Mouse (Mus musculus) forebrain, embryonic 13.5 days (tissue): ENCODE data around the gene Slc25a42. TPM values are rescaled to one million over a fixed set of nuclear protein-coding genes. Genes with fewer than 3 reads are reported as not detected.

Experiments used
- ATAC-seq: fragments of 200-750 bp; cut with Nextera tagmentation; 2 replicates; pipeline ENCODE4 v1.8.0; 2017
- H3K27ac ChIP-seq: fragments of 300-500 bp; sonication (generic); 2 replicates; pipeline ENCODE4 v1.5.1; 2015; ENCODE audit warnings: inconsistent platforms, mild to moderate bottlenecking, moderate library complexity
- H3K27me3 ChIP-seq: fragments of 300-500 bp; sonication (generic); 2 replicates; pipeline ENCODE4 v1.6.1; 2015; ENCODE audit warnings: mild to moderate bottlenecking, inconsistent platforms
- H3K36me3 ChIP-seq: fragments of 300-500 bp; sonication (generic); 2 replicates; pipeline ENCODE4 v1.6.1; 2015; ENCODE audit warnings: mild to moderate bottlenecking, inconsistent platforms; ENCODE audit not compliant: poor library complexity, severe bottlenecking
- H3K4me1 ChIP-seq: fragments of 300-500 bp; sonication (generic); 2 replicates; pipeline ENCODE4 v1.6.1; 2015; ENCODE audit warnings: inconsistent platforms
- H3K4me2 ChIP-seq: fragments of 300-500 bp; sonication (generic); 2 replicates; pipeline ENCODE4 v1.6.1; 2015; ENCODE audit warnings: inconsistent platforms, mild to moderate bottlenecking, moderate library complexity
- H3K4me3 ChIP-seq: fragments of 300-500 bp; sonication (generic); 2 replicates; pipeline ENCODE4 v1.5.1; 2015; ENCODE audit warnings: mild to moderate bottlenecking, inconsistent platforms
- H3K9ac ChIP-seq: fragments of 300-500 bp; sonication (generic); 2 replicates; pipeline ENCODE4 v1.6.1; 2015; ENCODE audit warnings: mild to moderate bottlenecking, inconsistent platforms
- H3K9me3 ChIP-seq: fragments of 300-500 bp; sonication (generic); replicated peaks from 2 replicates; pipeline ENCODE4 v1.6.1; 2016; ENCODE audit warnings: inconsistent platforms
- WGBS: fragments of 180-500 bp; shearing (Covaris S2); methylation state at CpG from one replicate; pipeline ENCODE4 v1.1.7; 2015; 5-methylcytosine and 5-hydroxymethylcytosine counted together
- polyA plus RNA-seq: library from polyadenylated mRNA; unstranded; fragments of >200 nt; fragmentation: Nextera tagmentation; extraction: Ambion mirVana; gene quantifications from 2 replicates; pipeline ENCODE4 v1.2.1, GENCODE M21; 2015

Slc25a42 gene
- polyA plus RNA-seq, 1 experiment from 2014 or later, result 2.0 TPM

DNA sequence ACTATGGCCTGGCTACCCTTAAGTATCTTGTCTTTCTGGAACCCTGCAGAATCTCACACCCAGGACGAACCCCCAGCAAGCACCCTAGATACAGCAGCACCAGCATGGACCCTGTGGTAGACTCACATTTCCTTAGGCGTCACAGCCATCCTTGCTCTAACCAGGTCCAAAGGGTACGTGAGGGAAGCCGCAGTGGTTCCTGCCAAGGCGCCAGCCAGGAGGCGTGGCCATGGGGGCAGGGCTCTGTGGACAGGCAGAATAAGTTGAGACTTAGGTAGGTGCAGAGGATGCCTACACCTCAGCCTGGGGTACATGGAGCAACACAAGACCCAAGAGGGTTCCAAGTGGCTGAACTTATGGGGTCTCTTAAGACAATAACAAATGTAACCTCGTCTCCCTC is 23.4 kb downstream of the Slc25a42 start:
- H3K4me2 ChIP-seq, result no peak overlapping the region
- H3K9ac ChIP-seq, result no peak overlapping the region
- no peaks in the 10 kb centered on the region for H3K27me3 ChIP-seq
- 69% methylated on average over 7 of the region's 7 CpGs for WGBS
- H3K36me3 ChIP-seq, result 0 out of 2 replicates have a peak, but pooled peaks cover 4% of the 10 kb centered on the region
- H3K9me3 ChIP-seq, result no peaks in the 10 kb centered on the region
- no peaks in the 10 kb centered on the region for H3K4me1 ChIP-seq
- no peak for ATAC-seq
- no peak overlapping the region for H3K27ac ChIP-seq
- H3K4me3 ChIP-seq, result no peak overlapping the region

DNA sequence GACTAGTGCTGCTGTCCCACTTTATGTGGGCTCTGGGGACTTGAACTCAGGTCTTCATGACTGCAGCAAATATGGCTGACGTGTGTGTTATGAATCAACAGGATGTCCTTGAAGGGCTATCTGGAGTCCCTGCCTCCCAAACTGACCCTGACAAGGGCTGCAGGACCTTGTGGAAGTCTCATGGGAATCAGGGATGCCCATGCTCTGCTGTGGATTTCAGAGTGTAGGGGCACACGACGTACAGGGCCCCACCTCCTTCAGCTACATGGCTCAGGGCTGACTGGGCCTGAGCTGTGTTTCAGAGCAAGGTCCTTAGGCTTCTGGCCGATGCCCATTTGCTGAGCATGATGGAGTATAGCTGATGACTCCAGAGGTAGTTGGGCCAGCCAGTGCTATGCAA is 28.9 kb downstream of the Slc25a42 start:
- no peak overlapping the region for H3K9ac ChIP-seq
- ATAC-seq, result no peak
- no peaks in the 10 kb centered on the region for H3K27me3 ChIP-seq
- no peaks in the 10 kb centered on the region for H3K9me3 ChIP-seq
- no peaks in the 10 kb centered on the region for H3K4me1 ChIP-seq
- WGBS, result 93% methylated on average over 4 of the region's 4 CpGs
- no peak overlapping the region for H3K27ac ChIP-seq
- H3K4me2 ChIP-seq, result no peak overlapping the region
- peaks cover 48% of the 10 kb centered on the region for H3K36me3 ChIP-seq
- no peak overlapping the region for H3K4me3 ChIP-seq

DNA sequence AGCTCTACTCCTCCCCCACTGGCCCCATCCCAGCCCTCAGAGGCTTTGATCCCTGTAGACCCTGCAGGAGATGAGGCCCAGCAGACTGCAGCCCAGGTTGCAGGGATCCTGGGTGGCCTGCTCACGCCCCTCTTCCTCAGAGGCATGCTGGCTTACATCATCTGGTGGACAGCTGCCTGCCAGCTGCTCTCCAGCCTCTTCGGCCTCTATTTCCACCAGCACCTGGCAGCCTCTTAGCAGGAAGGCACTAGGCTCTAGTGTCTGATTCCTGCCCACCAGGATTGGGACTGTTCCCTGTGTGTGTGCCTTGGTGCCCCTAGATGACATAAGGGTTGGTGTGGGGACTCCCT is 30.2 kb downstream of the Slc25a42 start:
- Histone ChIP-seq H3K27ac (no peak overlapping the region), H3K9me3 (no peaks in the 10 kb centered on the region), H3K9ac (no peak overlapping the region; the same call in 1 of the 2 replicates), H3K4me1 (no peaks in the 10 kb centered on the region), H3K4me3 (no peak overlapping the region), H3K36me3 (peaks cover 59% of the 10 kb centered on the region), H3K27me3 (no peaks in the 10 kb centered on the region), H3K4me2 (no peak overlapping the region)
- ATAC-seq, result no peak
- WGBS, result 83% methylated on average over 2 of the region's 2 CpGs

DNA sequence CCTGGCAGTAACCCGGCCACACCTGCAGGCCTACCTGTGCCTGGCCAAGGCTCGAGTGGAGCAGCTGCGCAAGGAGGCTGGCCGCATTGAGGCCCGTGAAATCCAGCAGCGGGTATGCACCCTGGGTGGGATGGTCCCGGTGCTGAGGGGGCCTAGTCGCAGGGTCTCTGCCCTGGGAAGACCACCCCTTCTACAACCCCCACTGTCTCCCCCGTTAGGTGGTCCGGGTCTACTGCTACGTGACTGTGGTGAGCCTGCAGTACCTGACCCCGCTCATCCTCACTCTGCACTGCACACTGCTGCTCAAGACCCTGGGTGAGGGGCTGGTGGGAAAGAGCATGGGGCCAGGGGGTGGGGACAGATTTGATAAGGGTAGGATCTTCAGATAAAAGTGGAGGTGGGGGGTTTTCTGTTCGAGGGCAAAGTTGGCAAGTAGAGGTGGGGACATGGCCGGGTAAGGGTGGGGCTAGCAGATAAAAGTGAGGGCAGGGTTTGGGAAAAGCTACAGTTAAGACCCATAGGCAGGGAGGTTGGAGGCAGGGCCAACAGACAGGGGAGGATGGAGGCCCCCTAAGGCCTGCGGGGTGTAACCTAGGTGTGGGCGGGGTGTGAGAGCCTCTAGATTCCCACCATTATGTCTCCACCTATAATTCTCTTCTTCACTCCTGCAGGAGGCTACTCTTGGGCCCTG is 30.7 kb downstream of the Slc25a42 start:
- H3K27ac ChIP-seq, result no peak overlapping the region
- H3K36me3 ChIP-seq, result peaks cover 63% of the 10 kb centered on the region
- no peak overlapping the region for H3K9ac ChIP-seq
- no peaks in the 10 kb centered on the region for H3K4me1 ChIP-seq
- H3K9me3 ChIP-seq, result no peaks in the 10 kb centered on the region
- no peak overlapping the region for H3K4me2 ChIP-seq
- no peak for ATAC-seq
- no peaks in the 10 kb centered on the region for H3K27me3 ChIP-seq
- no peak overlapping the region for H3K4me3 ChIP-seq
- WGBS, result 91% methylated on average over 14 of the region's 16 CpGs

DNA sequence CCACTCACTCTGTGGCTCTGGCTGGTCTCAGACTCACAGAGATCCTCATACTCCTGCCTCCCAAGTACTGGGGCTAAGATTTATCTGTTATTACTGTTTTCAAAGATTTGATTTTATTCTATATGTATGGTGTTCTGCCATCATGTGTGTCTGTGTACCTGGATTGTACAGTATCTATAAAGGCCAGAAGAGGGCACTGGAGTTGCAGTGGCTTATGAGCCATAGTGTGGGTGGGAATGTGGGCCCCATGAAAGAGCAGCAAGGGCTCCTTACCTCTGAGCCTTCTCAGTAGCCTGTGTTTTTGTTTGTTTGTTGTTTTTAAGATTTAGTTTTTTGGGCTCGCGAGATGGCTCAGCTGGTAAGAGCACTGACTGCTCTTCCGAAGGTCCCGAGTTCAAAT is 33.0 kb downstream of the Slc25a42 start:
- no peak overlapping the region for H3K27ac ChIP-seq
- peaks cover 2% of the 10 kb centered on the region; the same call in 1 of the 2 replicates for H3K4me1 ChIP-seq
- WGBS, result 98% methylated on average over 4 of the region's 4 CpGs
- H3K9me3 ChIP-seq, result no peaks in the 10 kb centered on the region
- no peak for ATAC-seq
- peaks cover 66% of the 10 kb centered on the region for H3K36me3 ChIP-seq
- H3K4me2 ChIP-seq, result no peak overlapping the region
- H3K27me3 ChIP-seq, result no peaks in the 10 kb centered on the region
- no peak overlapping the region for H3K9ac ChIP-seq
- H3K4me3 ChIP-seq, result no peak overlapping the region

DNA sequence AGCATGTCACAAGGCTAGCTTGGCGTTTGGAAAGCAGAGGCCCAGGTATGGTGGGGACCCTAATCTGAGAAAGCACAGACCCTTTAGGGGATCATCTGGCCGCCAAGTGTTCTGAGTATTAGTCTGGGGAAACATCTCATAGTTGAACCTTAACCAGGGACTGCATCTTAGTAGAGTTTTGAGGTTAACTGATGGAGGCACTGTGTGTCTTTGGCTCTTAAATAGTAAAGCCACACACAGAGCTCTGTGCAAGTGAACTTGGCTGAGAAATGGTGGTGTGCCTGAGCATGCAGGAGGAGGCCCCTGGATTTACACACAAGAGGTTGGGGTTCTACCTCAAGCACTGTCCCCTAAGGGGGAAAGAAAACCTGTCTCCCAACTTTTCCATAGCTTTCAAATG is 33.9 kb downstream of the Slc25a42 start:
- H3K27ac ChIP-seq, result no peak overlapping the region
- H3K4me2 ChIP-seq, result no peak overlapping the region
- WGBS, result 90% methylated on average over 2 of the region's 2 CpGs
- H3K9ac ChIP-seq, result no peak overlapping the region
- H3K9me3 ChIP-seq, result no peaks in the 10 kb centered on the region
- H3K4me1 ChIP-seq, result peaks cover 11% of the 10 kb centered on the region
- H3K4me3 ChIP-seq, result no peak overlapping the region
- H3K27me3 ChIP-seq, result no peaks in the 10 kb centered on the region
- peaks cover 58% of the 10 kb centered on the region for H3K36me3 ChIP-seq
- ATAC-seq, result no peak

DNA sequence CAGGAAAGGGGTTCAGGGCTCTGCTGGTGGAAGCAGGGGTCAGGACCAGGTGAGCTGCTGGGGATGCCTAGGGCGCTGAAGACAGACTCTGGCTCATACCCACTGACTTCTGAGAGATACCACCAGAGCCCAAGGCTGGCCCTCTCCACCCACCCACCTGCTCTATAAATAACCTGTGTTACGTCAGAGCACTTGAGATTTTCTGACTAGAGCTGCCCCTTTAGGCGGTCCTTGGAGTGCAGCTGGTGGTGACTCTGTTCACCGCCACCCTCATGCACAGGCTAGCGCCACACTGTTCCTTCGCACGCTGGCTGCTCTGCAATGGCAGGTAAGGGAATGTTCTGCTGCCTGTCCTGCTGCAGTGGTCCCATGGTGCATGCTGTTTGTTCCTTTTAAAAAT is 38.0 kb downstream of the Slc25a42 start:
- Histone ChIP-seq H3K9ac (0 out of 2 replicates have a peak overlapping the region, but pooled peaks have one; percentile 34), H3K4me2 (no peak overlapping the region), H3K4me1 (peaks cover 17% of the 10 kb centered on the region), H3K27ac (no peak overlapping the region), H3K27me3 (no peaks in the 10 kb centered on the region), H3K9me3 (no peaks in the 10 kb centered on the region), H3K36me3 (peaks cover 27% of the 10 kb centered on the region), H3K4me3 (no peak overlapping the region)
- WGBS, result 88% methylated on average over 7 of the region's 7 CpGs
- no peak for ATAC-seq

DNA sequence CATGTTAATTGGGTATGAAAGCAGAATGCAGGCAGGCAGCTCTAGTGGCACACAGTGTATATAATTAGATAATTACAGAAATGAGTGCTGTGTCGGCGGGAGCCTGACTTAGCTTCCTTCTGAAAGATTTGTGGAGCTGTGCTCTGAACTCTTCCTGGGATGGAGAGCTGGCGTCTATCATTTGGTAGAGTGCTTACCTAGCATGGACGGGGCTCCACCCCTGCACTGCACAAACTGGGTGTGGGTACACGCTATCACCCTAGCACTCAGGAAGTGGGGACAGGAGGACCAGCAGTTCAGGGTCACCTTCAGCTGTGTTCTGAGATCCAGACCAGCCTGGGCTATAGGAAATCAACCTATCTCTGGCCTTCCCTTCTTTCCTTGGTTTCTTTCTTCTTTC is 38.8 kb downstream of the Slc25a42 start:
- no peak for ATAC-seq
- Histone ChIP-seq H3K9ac (0 out of 2 replicates have a peak overlapping the region, but pooled peaks have one; percentile 22), H3K27ac (no peak overlapping the region), H3K27me3 (0 out of 2 replicates have a peak, but pooled peaks cover 1% of the 10 kb centered on the region), H3K9me3 (no peaks in the 10 kb centered on the region), H3K4me3 (peak overlapping the region; percentile 72), H3K36me3 (peaks cover 20% of the 10 kb centered on the region), H3K4me1 (peaks cover 17% of the 10 kb centered on the region), H3K4me2 (peak overlapping the region; percentile 66)
- whole genome bisulfite sequencing, result 88% methylated on average over 5 of the region's 5 CpGs

DNA sequence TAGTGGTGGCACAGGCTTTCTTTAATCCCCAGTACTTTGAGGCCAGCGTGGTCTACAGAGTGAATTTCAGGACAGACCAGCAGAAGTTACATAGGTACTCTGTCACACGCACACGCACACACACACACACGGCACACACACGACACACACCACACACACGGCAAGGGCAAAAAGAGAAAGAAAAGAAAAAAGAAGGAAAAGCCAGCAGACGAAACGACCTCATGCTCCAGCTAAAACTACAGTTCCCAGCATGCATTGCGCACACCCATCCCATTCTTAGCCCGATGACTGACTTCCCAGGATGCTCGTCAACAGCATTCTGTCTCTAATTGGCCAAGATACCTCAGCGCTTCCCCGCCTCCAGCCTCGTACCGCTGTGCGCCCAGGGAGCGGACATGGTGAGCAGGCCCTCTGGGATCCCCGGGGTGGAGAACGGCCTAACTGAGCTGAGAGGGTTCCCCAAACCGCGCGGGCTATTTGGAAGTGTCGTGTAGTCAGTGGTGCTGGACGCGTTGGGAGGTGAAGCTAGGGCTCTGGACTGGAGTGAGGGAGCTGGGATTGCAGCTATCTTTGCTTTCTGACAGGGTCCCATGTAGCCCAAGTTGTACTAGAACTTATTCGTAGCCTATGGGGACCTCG is 39.9 kb downstream of the Slc25a42 start, which contains the start of gene Tmem161a:
Gene Tmem161a, plus strand, starts transcription at position 314 of the 639 bp plus-strand sequence.
- WGBS, result 2% methylated on average over 27 of the region's 27 CpGs
- 0 out of 2 replicates have a peak, but pooled peaks cover 3% of the 10 kb centered on the region for H3K27me3 ChIP-seq
- H3K36me3 ChIP-seq, result peaks cover 10% of the 10 kb centered on the region
- peak within 1 kb of the TSS; percentile 72 for H3K4me3 ChIP-seq
- H3K9ac ChIP-seq, result peak within 1 kb of the TSS; percentile 83
- H3K27ac ChIP-seq, result no peak within 1 kb of the TSS; the same call in 1 of the 2 replicates
- H3K4me1 ChIP-seq, result peaks cover 17% of the 10 kb centered on the region
- H3K9me3 ChIP-seq, result no peaks in the 10 kb centered on the region
- H3K4me2 ChIP-seq, result peak within 1 kb of the TSS; percentile 66
- ATAC-seq, result peak; percentile 99

DNA sequence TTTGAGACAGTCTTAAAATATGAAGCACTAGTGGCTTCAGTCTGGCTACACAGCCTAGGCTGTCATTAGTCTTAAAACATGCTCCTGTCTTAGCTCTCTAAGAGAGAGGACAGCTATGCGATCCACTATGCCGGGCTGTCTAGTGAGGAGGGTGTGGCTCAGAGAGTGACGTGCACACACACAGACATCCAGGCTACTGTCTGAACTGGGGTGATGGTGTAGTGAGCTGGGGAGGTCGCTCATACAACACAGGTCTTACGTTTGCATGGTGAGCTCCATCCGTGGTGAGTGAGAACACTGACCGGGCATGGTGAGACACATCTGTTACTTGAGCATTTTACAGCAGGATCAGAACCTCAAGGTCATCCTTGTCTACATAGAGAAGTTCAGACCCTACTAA is 40.9 kb downstream of the Slc25a42 start:
- Histone ChIP-seq H3K9me3 (no peaks in the 10 kb centered on the region), H3K4me3 (no peak overlapping the region), H3K9ac (no peak overlapping the region), H3K4me2 (peak overlapping the region; percentile 66; the same call in 1 of the 2 replicates), H3K4me1 (peaks cover 20% of the 10 kb centered on the region), H3K36me3 (0 out of 2 replicates have a peak, but pooled peaks cover 4% of the 10 kb centered on the region), H3K27me3 (0 out of 2 replicates have a peak, but pooled peaks cover 3% of the 10 kb centered on the region), H3K27ac (no peak overlapping the region)
- 91% methylated on average over 7 of the region's 7 CpGs for WGBS
- ATAC-seq, result no peak

DNA sequence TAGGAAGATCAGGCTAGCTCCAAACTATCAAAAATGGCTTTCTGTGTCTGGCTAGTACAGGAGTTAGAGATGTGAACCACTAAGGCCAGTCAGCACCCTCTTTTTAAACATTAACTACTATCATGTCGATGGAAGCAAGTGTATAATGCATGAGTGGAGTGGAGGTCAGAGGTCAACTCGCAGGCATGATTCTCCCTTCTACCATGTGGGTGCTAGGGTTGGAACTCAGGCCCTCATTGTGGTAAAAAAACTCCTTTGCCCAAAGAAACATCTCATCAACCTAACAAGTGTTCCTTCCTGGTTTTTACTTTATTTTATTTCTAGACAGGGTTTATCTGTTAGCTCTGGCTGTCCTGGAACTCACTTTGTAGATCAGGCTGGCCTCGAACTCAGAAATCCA is 41.4 kb downstream of the Slc25a42 start:
- Histone ChIP-seq H3K36me3 (0 out of 2 replicates have a peak, but pooled peaks cover 4% of the 10 kb centered on the region), H3K4me2 (no peak overlapping the region), H3K4me1 (peaks cover 20% of the 10 kb centered on the region), H3K27me3 (peaks cover 8% of the 10 kb centered on the region), H3K4me3 (no peak overlapping the region), H3K9me3 (no peaks in the 10 kb centered on the region), H3K27ac (no peak overlapping the region), H3K9ac (no peak overlapping the region)
- ATAC-seq, result no peak
- 87% methylated on average over 3 of the region's 3 CpGs for WGBS

DNA sequence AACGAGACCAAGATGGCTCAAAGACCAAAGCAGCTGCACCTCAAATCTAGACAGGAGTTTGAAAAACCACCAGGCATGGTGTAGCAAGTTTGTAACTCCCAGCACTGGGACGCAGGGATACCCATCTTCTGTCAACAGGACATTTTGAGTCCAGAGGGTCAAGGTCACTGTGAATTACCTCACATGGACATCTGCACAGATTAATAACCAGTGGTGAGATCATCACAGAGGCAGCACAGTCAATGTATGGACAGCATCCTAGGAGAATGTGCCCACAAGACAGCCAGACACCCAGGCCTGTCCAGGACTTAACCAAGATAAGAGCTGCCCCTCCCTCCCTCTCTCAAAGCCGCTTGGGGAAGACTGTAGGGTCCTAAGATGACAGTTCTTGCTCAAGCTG is 42.0 kb downstream of the Slc25a42 start:
- Histone ChIP-seq H3K9ac (no peak overlapping the region), H3K4me3 (no peak overlapping the region), H3K27me3 (peaks cover 14% of the 10 kb centered on the region), H3K36me3 (0 out of 2 replicates have a peak, but pooled peaks cover 4% of the 10 kb centered on the region), H3K9me3 (no peaks in the 10 kb centered on the region), H3K4me2 (no peak overlapping the region), H3K27ac (no peak overlapping the region), H3K4me1 (peaks cover 20% of the 10 kb centered on the region)
- ATAC-seq, result no peak
- 84% methylated on average over 3 of the region's 3 CpGs for WGBS
